In genomic region chr5:108668387-108668932, GRCm38 (mm10) we compare ENCODE assay signal across 9 mouse cellular contexts. TPM values are rescaled to one million over a fixed set of nuclear protein-coding genes. Genes with fewer than 3 reads are reported as not detected.
DNase-seq lines count a peak whose midpoint lies in the region; ATAC-seq and TF ChIP-seq lines count a peak whose summit lies in the region.
"Had no signal": no experiment of that assay in that cellular context is flagged by ENCODE, and none has a peak within 500 bp of the region (broad histone marks: within the 10 kb centered on the region; RNA-seq: fewer than 3 reads in every experiment).

No protein-coding gene starts in this region.

- H3K9ac ChIP-seq in heart, embryonic 12.5 days, result peak overlapping the region; percentile 84
- H3K9ac ChIP-seq in forebrain, postnatal 0 days, result peak overlapping the region; percentile 77

- no peak for TF ChIP-seq CTCF in forebrain, postnatal 0 days (IDR thresholded peaks at IDR 0.05; ENCODE audit: low read depth)

- H3K4me2 ChIP-seq in heart, embryonic 12.5 days, result peak overlapping the region; percentile 76
- H3K4me2 ChIP-seq in forebrain, postnatal 0 days (ENCODE audit: low read depth), result peak overlapping the region; percentile 82

- WGBS in heart, embryonic 12.5 days, result 12% methylated on average over 3 of the region's 3 CpGs
- 8% methylated on average over 3 of the region's 3 CpGs for WGBS in forebrain, postnatal 0 days

- peak overlapping the region; percentile 87 for H3K27ac ChIP-seq in heart, embryonic 12.5 days (ENCODE audit: poor library complexity, severe bottlenecking)
- peak overlapping the region; percentile 87 for H3K27ac ChIP-seq in forebrain, postnatal 0 days (ENCODE audit: low read depth, low read length)

- H3K36me3 ChIP-seq in heart, embryonic 12.5 days, result peaks cover 24% of the 10 kb centered on the region
- peaks cover 6% of the 10 kb centered on the region; the same call in 1 of the 2 replicates for H3K36me3 ChIP-seq in forebrain, postnatal 0 days (ENCODE audit: insufficient read depth)

- peaks cover 7% of the 10 kb centered on the region; the same call in 1 of the 2 replicates for H3K27me3 ChIP-seq in heart, embryonic 12.5 days (replicated peaks)
- no peaks in the 10 kb centered on the region for H3K27me3 ChIP-seq in forebrain, postnatal 0 days (ENCODE audit: insufficient read depth, low read length)

- peak overlapping the region; percentile 72 for H3K4me3 ChIP-seq in heart, embryonic 12.5 days
- H3K4me3 ChIP-seq in forebrain, postnatal 0 days (ENCODE audit: low read depth, low read length), result peak overlapping the region; percentile 60

- DNase-seq in heart, adult 18-20 months, result no peak
- peak; percentile 59 for DNase-seq in ES-CJ7 (ENCODE audit: low read depth, low spot score)
- no peak for DNase-seq in forebrain, postnatal 0 days
- no peak for DNase-seq in frontal cortex, postnatal 25 days (ENCODE audit: low spot score in 2 of 2)
- no peak for DNase-seq in retina, embryonic 14.5 days (ENCODE audit: low spot score)
- DNase-seq in right cerebral cortex, postnatal 25 days, result no peak

- H3K4me1 ChIP-seq in heart, embryonic 12.5 days (replicated peaks), result peaks cover 14% of the 10 kb centered on the region
- peaks cover 3% of the 10 kb centered on the region; the same call in 1 of the 2 replicates for H3K4me1 ChIP-seq in forebrain, postnatal 0 days (ENCODE audit: insufficient read depth)

- H3K9me3 ChIP-seq in heart, embryonic 12.5 days (replicated peaks), result no peaks in the 10 kb centered on the region
- no peaks in the 10 kb centered on the region for H3K9me3 ChIP-seq in forebrain, postnatal 0 days (ENCODE audit: low read length)

- ATAC-seq in heart, embryonic 12.5 days (ENCODE audit: insufficient number of reproducible peaks, low FRiP score), result no peak
- ATAC-seq in forebrain, postnatal 0 days, result peak; percentile 17; the same call in 1 of the 2 replicates
- ATAC-seq in megakaryocyte, adult 5-6 weeks (ENCODE audit: poor library complexity, severe bottlenecking), result 0 out of 2 replicates have a peak, but pooled peaks have one; percentile 1

RNA-seq across cellular contexts. Expression of gene Dgkq, which starts 1.0 kb away (rescaled TPM):
- polyA plus RNA-seq in heart, embryonic 12.5 days (2016; fragmentation: Nextera tagmentation; extraction: Ambion mirVana), result 8.4 and 9.4 TPM in 2 replicates
- 1 to 10 TPM; 4.8 to 6.6 TPM for total RNA-seq in heart, adult 18-20 months (2021)
- total RNA-seq in forebrain, postnatal 0 days (2014; rRNA removed), result 54.5 and 59.5 TPM in 2 replicates
- polyA plus RNA-seq in forebrain, postnatal 0 days (2015; fragmentation: Nextera tagmentation; extraction: Ambion mirVana), result 8.6 and 11.6 TPM in 2 replicates
- 5.2 and 5.9 TPM in 2 replicates for total RNA-seq in megakaryocyte, adult 5-6 weeks (2015)
- 6.8 and 15.6 TPM in 2 replicates for total RNA-seq in megakaryocyte, adult 5-6 weeks (2017)

RNA-seq across cellular contexts. Expression of gene Slc26a1, which starts 6.9 kb away (rescaled TPM):
- polyA plus RNA-seq in heart, embryonic 12.5 days (2016; fragmentation: Nextera tagmentation; extraction: Ambion mirVana), result 0.54 and 1.0 TPM in 2 replicates
- not detected for total RNA-seq in heart, adult 18-20 months (2021)
- total RNA-seq in forebrain, postnatal 0 days (2014; rRNA removed), result 4.4 and 6.9 TPM in 2 replicates
- 2.6 and 3.9 TPM in 2 replicates for polyA plus RNA-seq in forebrain, postnatal 0 days (2015; fragmentation: Nextera tagmentation; extraction: Ambion mirVana)
- 0.02 and 0.57 TPM in 2 replicates for total RNA-seq in megakaryocyte, adult 5-6 weeks (2015)
- total RNA-seq in megakaryocyte, adult 5-6 weeks (2017), result 0.04 and 0.77 TPM in 2 replicates
- total RNA-seq: gastrocnemius, postnatal 14 days had no signal

RNA-seq across cellular contexts. Expression of gene Idua, which starts 8.3 kb away (rescaled TPM):
- 16.5 and 17.8 TPM in 2 replicates for polyA plus RNA-seq in heart, embryonic 12.5 days (2016; fragmentation: Nextera tagmentation; extraction: Ambion mirVana)
- total RNA-seq in heart, adult 18-20 months (2021), result 10 to 100 TPM; 18.1 to 21.4 TPM
- total RNA-seq in forebrain, postnatal 0 days (2014; rRNA removed), result 5.7 and 8.7 TPM in 2 replicates
- polyA plus RNA-seq in forebrain, postnatal 0 days (2015; fragmentation: Nextera tagmentation; extraction: Ambion mirVana), result 4.3 and 6.3 TPM in 2 replicates
- 14.0 and 17.4 TPM in 2 replicates for total RNA-seq in megakaryocyte, adult 5-6 weeks (2015)
- 6.3 and 9.9 TPM in 2 replicates for total RNA-seq in megakaryocyte, adult 5-6 weeks (2017)

RNA-seq across cellular contexts. Expression of gene Fgfrl1, which starts 23.7 kb away (rescaled TPM):
- 39.1 and 40.1 TPM in 2 replicates for polyA plus RNA-seq in heart, embryonic 12.5 days (2016; fragmentation: Nextera tagmentation; extraction: Ambion mirVana)
- total RNA-seq in heart, adult 18-20 months (2021), result 10 to 100 TPM; 23.7 to 26.1 TPM
- 13.8 and 17.1 TPM in 2 replicates for total RNA-seq in forebrain, postnatal 0 days (2014; rRNA removed)
- 5.5 and 7.1 TPM in 2 replicates for polyA plus RNA-seq in forebrain, postnatal 0 days (2015; fragmentation: Nextera tagmentation; extraction: Ambion mirVana)
- 0.16 and 1.1 TPM in 2 replicates for total RNA-seq in megakaryocyte, adult 5-6 weeks (2015)
- 0.12 and 1.0 TPM in 2 replicates for total RNA-seq in megakaryocyte, adult 5-6 weeks (2017)

RNA-seq across cellular contexts. Expression of gene Tmem175, which starts 38.9 kb away (rescaled TPM):
- 18.5 and 18.6 TPM in 2 replicates for polyA plus RNA-seq in heart, embryonic 12.5 days (2016; fragmentation: Nextera tagmentation; extraction: Ambion mirVana)
- total RNA-seq in heart, adult 18-20 months (2021), result 10 to 100 TPM in 1 of 2 experiments, 1 to 10 TPM in 1; 8.5 to 11.1 TPM
- 17.5 and 27.2 TPM in 2 replicates for total RNA-seq in forebrain, postnatal 0 days (2014; rRNA removed)
- 32.2 and 34.8 TPM in 2 replicates for polyA plus RNA-seq in forebrain, postnatal 0 days (2015; fragmentation: Nextera tagmentation; extraction: Ambion mirVana)
- total RNA-seq in megakaryocyte, adult 5-6 weeks (2015), result 18.7 and 21.5 TPM in 2 replicates
- total RNA-seq in megakaryocyte, adult 5-6 weeks (2017), result 8.7 and 11.7 TPM in 2 replicates
